Mouse (Mus musculus) liver, adult 10 weeks (tissue): ENCODE data around the gene Slc38a3. TPM values are rescaled to one million over a fixed set of nuclear protein-coding genes. Genes with fewer than 3 reads are reported as not detected.

ENCODE experiments used
- polyA plus RNA-seq: library from polyadenylated mRNA; stranded (reverse); fragments of 350-450 nt; fragmentation: Illumina TruSeq; extraction: RNeasy Lipid Tissue Mini Kit (QIAGEN cat#74804); gene quantifications from one replicate; pipeline ENCODE4 v1.2.3, GENCODE M21; 2014; ENCODE audit warnings: low read depth, low replicate concordance

Slc38a3 gene
- polyA plus RNA-seq: 104 TPM

DNA sequence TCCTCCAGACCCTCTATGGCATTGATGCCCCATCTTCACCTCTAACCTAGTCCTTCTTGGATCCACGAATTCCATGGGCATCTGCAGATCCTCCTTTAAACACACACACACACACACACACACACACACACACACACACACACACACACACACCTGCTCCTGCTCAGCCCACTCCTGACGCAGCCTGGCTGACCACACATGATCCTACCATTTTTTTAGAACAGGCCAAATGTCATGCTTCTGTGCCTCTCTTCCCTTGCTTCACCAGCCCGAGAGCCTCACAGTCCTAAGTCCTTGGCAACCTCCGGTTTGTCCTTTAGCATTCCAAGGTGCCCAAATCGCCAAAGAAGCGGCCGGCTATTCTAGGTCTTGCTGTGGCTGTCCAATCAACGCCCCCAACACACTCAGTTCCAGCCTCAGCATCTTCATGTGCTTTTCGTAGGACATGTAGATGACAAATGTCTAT lies at the start of gene Slc38a3:
Gene Slc38a3, minus strand, starts transcription at position 51 of the 466 bp plus-strand sequence.

DNA sequence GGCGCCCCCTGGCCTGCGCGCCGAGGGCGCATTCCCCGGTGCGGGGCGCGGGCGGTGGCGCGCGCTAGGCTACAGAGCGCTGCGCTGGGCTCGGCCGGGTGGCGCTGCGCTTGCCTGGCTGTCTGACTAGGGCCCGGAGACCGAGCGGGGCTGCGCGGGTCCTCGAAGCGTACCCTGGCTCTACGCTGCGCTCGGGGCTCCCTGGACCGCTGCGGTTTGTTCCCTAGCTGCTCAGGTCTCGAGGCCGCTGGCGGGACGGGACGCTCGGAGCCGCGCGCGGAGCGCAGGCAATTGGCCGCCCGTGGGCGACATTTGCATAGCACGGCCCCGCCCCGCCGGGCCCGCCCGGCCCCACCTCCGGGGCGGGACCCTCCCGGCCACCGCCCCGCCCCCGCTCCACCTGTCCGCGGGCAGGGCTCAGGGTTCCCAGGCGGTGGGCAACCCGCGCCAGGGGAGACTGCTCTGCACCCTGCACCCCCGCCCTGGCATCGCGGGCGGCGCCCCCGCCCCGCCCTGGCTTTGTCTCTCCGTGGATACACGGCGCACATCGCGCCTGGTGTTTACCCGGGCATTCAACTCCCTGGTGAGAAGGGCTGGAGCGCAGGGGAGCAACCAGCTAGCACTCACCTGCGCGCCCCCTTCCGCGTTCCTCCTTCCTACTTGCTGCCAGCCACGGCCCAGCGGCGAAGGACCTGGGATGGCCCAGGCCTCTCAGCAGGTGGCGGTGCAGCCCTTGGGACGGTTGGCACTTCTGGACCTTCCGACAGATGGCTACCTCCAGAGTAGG lies 40.6 kb upstream of the Slc38a3 start, which contains the start of gene Sema3f:
Gene Sema3f, minus strand, starts transcription at position 779 of the 787 bp plus-strand sequence.

DNA sequence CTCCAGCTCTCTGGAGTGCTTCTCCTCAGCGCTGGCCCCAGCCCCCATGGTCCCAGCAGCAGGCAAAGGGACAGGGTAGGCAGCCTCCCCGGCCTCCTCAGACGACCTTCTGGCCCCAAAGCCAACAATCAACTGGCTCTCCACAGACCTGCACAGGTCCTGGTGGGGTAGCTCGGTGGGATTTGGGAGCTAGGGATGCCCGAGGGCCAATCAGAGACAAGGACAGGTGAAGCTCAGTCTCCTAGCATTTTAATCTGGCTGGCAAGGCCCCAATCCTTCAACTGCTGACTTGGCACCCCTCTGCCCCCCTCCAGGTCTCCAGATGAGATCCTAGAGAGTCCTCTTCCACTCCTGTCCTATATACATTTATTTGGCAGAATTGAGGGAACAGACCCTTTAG lies 10.2 kb upstream of the Slc38a3 start, which contains the start of gene Gnat1:
Gene Gnat1, minus strand, starts transcription at position 212 of the 400 bp plus-strand sequence.

GRCm38 (mm10) chr9:107635279-107636028 lies 33.9 kb downstream of the Slc38a3 start, which contains the start of gene Gnai2:
Gene Gnai2, minus strand, starts transcription at chr9:107635367.

GRCm38 (mm10) chr9:107608741-107609432 lies 60.4 kb downstream of the Slc38a3 start, which contains the start of gene Sema3b:
Gene Sema3b, minus strand, starts transcription at chr9:107609229.

Other genes starting within 250 kb of the Slc38a3 start
- gene Tmem115, start 135.6 kb downstream of the Slc38a3 start, polyA plus RNA-seq: 0.45 TPM
- 5.3 TPM for gene Cyb561d2, start 127.3 kb downstream of the Slc38a3 start, polyA plus RNA-seq
- 2.0 TPM for gene Nprl2, start 127.3 kb downstream of the Slc38a3 start, polyA plus RNA-seq
- gene Zmynd10, start 122.2 kb downstream of the Slc38a3 start, polyA plus RNA-seq: not detected
- gene Rassf1, start 118.0 kb downstream of the Slc38a3 start, polyA plus RNA-seq: 3.7 TPM
- gene Tusc2, start 106.3 kb downstream of the Slc38a3 start, polyA plus RNA-seq: 17.6 TPM
- 1.2 TPM for gene Hyal2, start 101.6 kb downstream of the Slc38a3 start, polyA plus RNA-seq
- gene Hyal1, start 92.6 kb downstream of the Slc38a3 start, polyA plus RNA-seq: 24.4 TPM
- gene Naa80, start 90.6 kb downstream of the Slc38a3 start, polyA plus RNA-seq: 3.7 TPM
- gene Hyal3, start 88.7 kb downstream of the Slc38a3 start, polyA plus RNA-seq: not detected
- 27.0 TPM for gene Ifrd2, start 81.9 kb downstream of the Slc38a3 start, polyA plus RNA-seq
- 0.21 TPM for gene Sema3b, start 60.3 kb downstream of the Slc38a3 start, polyA plus RNA-seq
- 13.6 TPM for gene Gnai2, start 34.2 kb downstream of the Slc38a3 start, polyA plus RNA-seq
- gene Gnat1, start 10.2 kb upstream of the Slc38a3 start, polyA plus RNA-seq: 0.16 TPM
- gene Sema3f, start 40.9 kb upstream of the Slc38a3 start, polyA plus RNA-seq: 0.56 TPM
- gene Rbm5, start 101.5 kb upstream of the Slc38a3 start, polyA plus RNA-seq: 54.1 TPM
- gene Rbm6, start 203.7 kb upstream of the Slc38a3 start, polyA plus RNA-seq: 42.4 TPM
- gene Mon1a, start 218.6 kb upstream of the Slc38a3 start, polyA plus RNA-seq: 0.37 TPM
- not detected for gene Mst1r, start 237.3 kb upstream of the Slc38a3 start, polyA plus RNA-seq